Mouse (Mus musculus) spleen, adult 12 weeks (tissue): ENCODE results near the gene Prdx1.
"Not testable (repeated sequence)": the region's sequence is repeated elsewhere in the genome, so short reads cannot be mapped to it uniquely, and the experiment has no call there.

Experiments
- DNase-seq: peaks from one replicate; pipeline ENCODE4 v3.0.0; 2022; ENCODE audit warnings: low spot score

Gene Prdx1

DNA sequence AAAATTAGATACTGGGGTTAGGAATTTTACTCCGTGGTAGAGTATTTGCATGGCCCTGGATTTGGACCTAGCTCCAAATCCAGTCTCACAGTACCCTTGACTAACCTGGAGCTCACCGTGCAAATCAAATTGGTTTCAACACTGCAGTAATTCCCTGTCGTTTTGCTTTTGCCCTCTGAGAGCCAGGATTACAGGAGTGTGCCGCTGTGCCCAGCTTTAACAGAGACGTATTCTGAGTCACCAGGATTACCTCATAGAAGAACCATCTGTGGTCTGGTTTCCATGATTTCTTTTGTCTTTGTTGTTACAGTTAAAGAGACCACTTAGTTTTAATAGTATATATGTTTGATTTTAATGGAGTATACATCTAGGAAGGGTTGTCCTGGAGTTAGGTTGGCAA lies 6.2 kb upstream of the Prdx1 start:
- DNase-seq: no peak

- DNase-seq: not testable (repeated sequence)
Measured at GRCm38 (mm10) chr4:116680521-116680920, 4.8 kb upstream of the Prdx1 start.

GRCm38 (mm10) chr4:116683957-116684356 lies 1.4 kb upstream of the Prdx1 start:
- no peak for DNase-seq

GRCm38 (mm10) chr4:116684665-116685064 lies 679 bp upstream of the Prdx1 start:
- DNase-seq: no peak

DNA sequence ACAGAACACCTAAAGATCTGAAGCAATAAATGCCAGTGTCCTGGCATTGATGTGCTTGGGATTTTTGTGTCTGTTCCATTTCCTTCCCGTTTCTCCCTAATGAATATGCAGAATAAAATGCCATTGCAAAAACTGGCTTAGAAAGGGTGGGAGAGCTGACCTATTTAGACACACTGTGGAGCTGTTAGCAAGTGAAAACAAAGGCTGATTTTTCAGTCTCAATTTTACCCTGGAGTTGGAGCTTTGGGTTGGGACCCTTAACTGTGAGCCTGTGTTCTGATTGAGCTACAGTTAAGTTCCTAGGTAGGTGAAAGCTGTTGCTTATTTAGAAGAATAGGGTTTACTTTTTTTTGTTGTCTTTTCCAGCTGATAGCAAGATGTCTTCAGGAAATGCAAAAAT lies 1.7 kb downstream of the Prdx1 start:
- DNase-seq: no peak

GRCm38 (mm10) chr4:116689309-116689876 lies 4.0 kb downstream of the Prdx1 start:
- no peak for DNase-seq

GRCm38 (mm10) chr4:116692146-116692545 lies 6.8 kb downstream of the Prdx1 start:
- no peak for DNase-seq

DNA sequence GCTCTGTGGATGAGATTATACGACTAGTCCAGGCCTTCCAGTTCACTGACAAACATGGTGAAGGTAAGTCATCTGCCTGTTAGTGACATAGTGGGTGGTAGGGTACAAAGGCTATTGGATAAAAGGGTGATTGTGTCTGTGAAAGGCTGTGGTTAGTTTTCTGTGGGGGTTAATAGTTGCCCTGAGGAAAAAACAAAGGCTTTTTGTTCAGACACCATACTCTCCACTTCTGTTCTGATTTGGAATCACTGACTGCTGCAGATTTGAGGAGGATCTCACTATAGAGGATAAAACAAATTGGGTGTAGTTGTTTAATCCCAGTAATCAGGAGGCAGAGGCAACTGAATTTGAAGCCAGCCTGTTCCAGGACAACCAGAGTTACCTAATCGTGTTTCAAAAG lies 8.4 kb downstream of the Prdx1 start:
- no peak for DNase-seq

GRCm38 (mm10) chr4:116698693-116699342 lies 13.5 kb downstream of the Prdx1 start:
- no peak for DNase-seq

- DNase-seq: no peak
Measured at GRCm38 (mm10) chr4:116700964-116701363, 15.6 kb downstream of the Prdx1 start.

GRCm38 (mm10) chr4:116703804-116704203 lies 18.5 kb downstream of the Prdx1 start:
- DNase-seq: peak; percentile 65

- DNase-seq: no peak
Measured at GRCm38 (mm10) chr4:116707666-116708065, 22.3 kb downstream of the Prdx1 start.

DNA sequence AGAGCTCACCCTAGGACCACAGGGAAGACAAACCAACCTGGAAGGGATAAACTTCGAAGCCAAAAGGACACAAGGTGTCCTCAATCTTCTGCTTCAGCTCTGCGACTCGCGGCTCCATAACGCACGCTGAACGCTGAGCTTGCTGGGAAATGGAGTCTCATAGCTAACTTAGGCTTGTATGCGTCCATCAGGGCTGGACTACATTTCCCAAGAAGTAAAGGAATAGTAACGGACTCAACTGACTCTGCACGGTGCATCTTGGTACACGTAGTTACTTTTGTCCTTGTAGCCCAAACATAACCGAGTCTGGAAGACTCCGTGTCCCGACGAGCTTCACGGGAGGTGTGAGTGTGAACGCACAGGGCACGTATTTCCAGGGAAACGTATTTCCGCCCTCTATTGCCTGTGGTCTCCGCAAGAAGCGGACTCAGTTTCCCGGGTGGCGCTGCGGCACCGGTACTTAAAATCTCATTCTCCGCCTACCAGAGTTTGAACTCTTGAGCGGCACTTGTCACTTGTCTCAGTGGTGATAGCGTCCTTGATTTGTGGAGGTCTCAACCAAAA lies 22.9 kb downstream of the Prdx1 start, which contains the start of the genes Mmachc and Ccdc163:
Gene Mmachc, minus strand, starts transcription at position 206 of the 564 bp plus-strand sequence.
Gene Ccdc163, plus strand, starts transcription at position 309 of the 564 bp plus-strand sequence.
- peak; percentile 74 for DNase-seq

- no peak for DNase-seq
Measured at GRCm38 (mm10) chr4:116708791-116709390, 23.5 kb downstream of the Prdx1 start.

GRCm38 (mm10) chr4:116710154-116710553 lies 24.8 kb downstream of the Prdx1 start:
- DNase-seq: no peak

- DNase-seq: no peak
Measured at GRCm38 (mm10) chr4:116712536-116712935, 27.2 kb downstream of the Prdx1 start.

- peak; percentile 40 for DNase-seq
Measured at GRCm38 (mm10) chr4:116719396-116719795, 34.1 kb downstream of the Prdx1 start.

DNA sequence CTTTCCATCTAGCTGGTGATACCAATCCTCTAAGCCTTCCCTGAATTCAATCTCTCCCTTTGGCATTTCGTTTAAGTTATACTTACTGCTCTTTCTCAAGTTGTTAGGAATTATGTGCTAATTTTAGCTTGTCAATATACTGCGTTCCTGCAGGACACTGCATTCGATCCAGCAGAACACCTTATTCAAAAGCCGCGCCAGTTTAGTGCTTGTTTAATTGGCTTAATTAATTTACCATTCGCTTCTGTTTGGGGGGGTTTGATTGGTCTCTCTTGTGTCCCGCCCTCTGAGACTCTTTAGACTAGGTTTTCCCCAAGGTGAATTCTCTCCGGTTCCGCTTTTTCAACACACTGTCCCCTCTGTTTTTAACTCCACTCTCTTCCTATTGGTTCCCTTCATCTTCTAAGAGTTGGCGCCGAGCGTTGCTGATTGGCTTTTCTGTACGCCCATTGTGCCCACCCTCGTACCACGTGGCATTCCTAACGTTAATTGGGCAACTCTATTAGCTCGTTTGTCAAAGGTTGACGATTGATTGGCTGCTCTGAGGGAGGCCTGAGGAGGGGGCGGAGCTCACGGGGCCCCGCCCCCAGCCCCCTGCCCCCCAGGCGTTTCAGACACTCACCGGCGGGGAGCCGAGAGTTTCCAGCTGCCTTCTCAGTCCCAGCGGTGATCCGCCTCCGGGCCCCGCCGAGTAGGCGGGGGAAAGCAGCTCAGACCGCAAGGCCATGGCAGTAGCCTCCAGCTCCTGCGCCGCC lies 35.2 kb downstream of the Prdx1 start, which contains the start of gene Tesk2:
Gene Tesk2, plus strand, starts transcription at position 606 of the 755 bp plus-strand sequence.
- DNase-seq: peak; percentile 82

- no peak for DNase-seq
Measured at GRCm38 (mm10) chr4:116721098-116721628, 35.8 kb downstream of the Prdx1 start.

DNA sequence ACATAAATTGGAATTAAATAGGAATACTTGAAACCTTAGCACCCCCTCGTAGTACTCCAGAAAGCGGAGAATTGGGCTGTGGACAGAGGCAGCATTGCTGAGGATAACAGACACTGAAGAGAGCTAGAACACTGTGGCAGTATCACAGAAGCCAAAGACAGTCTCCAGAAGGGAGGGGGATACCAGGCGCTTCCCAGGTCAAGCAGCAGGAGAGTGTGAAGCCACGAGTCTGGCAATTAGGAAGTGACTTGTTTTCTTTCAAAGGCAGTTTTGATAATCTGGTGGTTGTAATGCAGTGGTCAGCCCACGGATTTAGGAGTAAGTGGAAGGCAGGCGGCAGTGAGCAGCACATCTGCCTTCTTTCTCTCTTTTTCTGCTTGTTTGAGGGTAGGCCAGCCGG lies 36.9 kb downstream of the Prdx1 start:
- no peak for DNase-seq

GRCm38 (mm10) chr4:116725444-116725843 lies 40.1 kb downstream of the Prdx1 start:
- DNase-seq: no peak

GRCm38 (mm10) chr4:116727401-116727800 lies 42.1 kb downstream of the Prdx1 start:
- DNase-seq: no peak
